Comparison of ENCODE assay signal across 25 mouse cellular contexts in genomic region chr6:24601668-24602067, GRCm38 (mm10). TPM values are rescaled to one million over a fixed set of nuclear protein-coding genes. Genes with fewer than 3 reads are reported as not detected.
DNase-seq lines count a peak whose midpoint lies in the region; ATAC-seq and TF ChIP-seq lines count a peak whose summit lies in the region.
"Had no signal": no experiment of that assay in that cellular context is flagged by ENCODE, and none has a peak within 500 bp of the region (broad histone marks: within the 10 kb centered on the region; RNA-seq: fewer than 3 reads in every experiment).

No protein-coding gene starts in this region.

- no peak overlapping the region for H3K9ac ChIP-seq in lung, embryonic 16.5 days (ENCODE audit: low read length)
- no peak overlapping the region for H3K9ac ChIP-seq in heart, embryonic 15.5 days
- H3K9ac ChIP-seq in midbrain, embryonic 15.5 days = no peak overlapping the region
- H3K9ac ChIP-seq: forebrain, embryonic 12.5 days; hindbrain, embryonic 13.5 days; limb, embryonic 15.5 days; liver, embryonic 15.5 days; neural tube, embryonic 12.5 days had no signal

- H3K27ac ChIP-seq in lung, embryonic 16.5 days (ENCODE audit: low read length) = no peak overlapping the region
- peak overlapping the region; percentile 90 for H3K27ac ChIP-seq in heart, embryonic 15.5 days
- no peak overlapping the region for H3K27ac ChIP-seq in cerebellum, adult 2 months (ENCODE audit: insufficient read depth, low read length)
- H3K27ac ChIP-seq in midbrain, embryonic 15.5 days = no peak overlapping the region
- H3K27ac ChIP-seq: forebrain, embryonic 12.5 days; hindbrain, embryonic 13.5 days; limb, embryonic 15.5 days; liver, embryonic 15.5 days; macrophage; midbrain, embryonic 10.5 days; neural tube, embryonic 12.5 days had no signal

- 16% methylated on average over 1 of the region's 1 CpGs for WGBS in lung, embryonic 16.5 days
- 8% methylated on average over 1 of the region's 1 CpGs for WGBS in heart, embryonic 15.5 days
- 45% methylated on average over 1 of the region's 1 CpGs for WGBS in cerebellum, adult 2 months
- 71% methylated on average over 1 of the region's 1 CpGs for WGBS in midbrain, embryonic 15.5 days

- H3K9me3 ChIP-seq in lung, embryonic 16.5 days (ENCODE audit: control insufficient read depth, low read length) = no peaks in the 10 kb centered on the region
- H3K9me3 ChIP-seq in heart, embryonic 15.5 days (replicated peaks) = no peaks in the 10 kb centered on the region
- no peaks in the 10 kb centered on the region for H3K9me3 ChIP-seq in midbrain, embryonic 15.5 days
- H3K9me3 ChIP-seq: forebrain, embryonic 12.5 days; hindbrain, embryonic 13.5 days; limb, embryonic 15.5 days; liver, embryonic 15.5 days; midbrain, embryonic 10.5 days; neural tube, embryonic 12.5 days had no signal

- 0 out of 2 replicates have a peak, but pooled peaks have one; percentile 32 for ATAC-seq in lung, embryonic 16.5 days (ENCODE audit: low read depth)
- no peak for ATAC-seq in heart, embryonic 15.5 days (replicated peaks; ENCODE audit: insufficient number of reproducible peaks, insufficient read depth, low FRiP score, low read depth)
- ATAC-seq in midbrain, embryonic 15.5 days (replicated peaks) = no peak
- ATAC-seq: inflammation-experienced regulatory T-cells, adult 6 months had no signal

- H3K27me3 ChIP-seq in lung, embryonic 16.5 days (ENCODE audit: control insufficient read depth, insufficient read depth, low read depth, low read length) = no peaks in the 10 kb centered on the region
- no peaks in the 10 kb centered on the region for H3K27me3 ChIP-seq in heart, embryonic 15.5 days
- no peaks in the 10 kb centered on the region for H3K27me3 ChIP-seq in cerebellum, adult 2 months (ENCODE audit: control insufficient read depth, insufficient read depth, low read length)
- H3K27me3 ChIP-seq in midbrain, embryonic 15.5 days (replicated peaks) = no peaks in the 10 kb centered on the region
- H3K27me3 ChIP-seq: forebrain, embryonic 12.5 days; hindbrain, embryonic 13.5 days; limb, embryonic 15.5 days; liver, embryonic 15.5 days; neural tube, embryonic 12.5 days had no signal

- TF ChIP-seq CTCF in cerebellum, adult 2 months (IDR thresholded peaks at IDR 0.05; ENCODE audit: borderline replicate concordance, insufficient read depth, low read depth, low read length) = no peak

- no peak overlapping the region for H3K4me2 ChIP-seq in lung, embryonic 16.5 days (ENCODE audit: low read depth, low read length)
- peak overlapping the region; percentile 66 for H3K4me2 ChIP-seq in heart, embryonic 15.5 days
- no peak overlapping the region for H3K4me2 ChIP-seq in midbrain, embryonic 15.5 days
- H3K4me2 ChIP-seq: forebrain, embryonic 12.5 days; hindbrain, embryonic 13.5 days; limb, embryonic 15.5 days; liver, embryonic 15.5 days; neural tube, embryonic 12.5 days had no signal

- DNase-seq in heart, adult 11 months = peak; percentile 96
- DNase-seq in heart, postnatal 25 days (ENCODE audit: low spot score) = no peak
- DNase-seq in lung, postnatal 36 days = no peak
- DNase-seq in cerebellum, adult 2 months = no peak
- DNase-seq: cerebellum, adult 9-10 months; kidney, adult 2 months; kidney, postnatal 25 days; thymus, postnatal 14 days had no signal

- H3K4me3 ChIP-seq in lung, embryonic 16.5 days (ENCODE audit: low read length) = no peak overlapping the region
- peak overlapping the region; percentile 50 for H3K4me3 ChIP-seq in heart, embryonic 15.5 days
- no peak overlapping the region for H3K4me3 ChIP-seq in cerebellum, adult 2 months (replicated peaks; ENCODE audit: insufficient read depth, low read depth, low read length)
- no peak overlapping the region for H3K4me3 ChIP-seq in midbrain, embryonic 15.5 days
- H3K4me3 ChIP-seq: forebrain, embryonic 12.5 days; hindbrain, embryonic 13.5 days; limb, embryonic 15.5 days; liver, embryonic 15.5 days; midbrain, embryonic 10.5 days; neural tube, embryonic 12.5 days had no signal

- intact Hi-C loops in heart, postnatal 25 days (cut with DNase I) = no loop called here

- no peak for TF ChIP-seq POLR2A in cerebellum, adult 2 months (IDR thresholded peaks at IDR 0.05; ENCODE audit: borderline replicate concordance, insufficient read depth, low read length)

- no peaks in the 10 kb centered on the region for H3K36me3 ChIP-seq in lung, embryonic 16.5 days (ENCODE audit: control insufficient read depth, insufficient read depth, low read length)
- H3K36me3 ChIP-seq in heart, embryonic 15.5 days = peaks cover 26% of the 10 kb centered on the region
- no peaks in the 10 kb centered on the region for H3K36me3 ChIP-seq in midbrain, embryonic 15.5 days (replicated peaks)
- H3K36me3 ChIP-seq: forebrain, embryonic 12.5 days; hindbrain, embryonic 13.5 days; limb, embryonic 15.5 days; liver, embryonic 15.5 days; midbrain, embryonic 10.5 days; neural tube, embryonic 12.5 days had no signal

- peaks cover 11% of the 10 kb centered on the region for H3K4me1 ChIP-seq in lung, embryonic 16.5 days (replicated peaks; ENCODE audit: control insufficient read depth, insufficient read depth, low read length)
- H3K4me1 ChIP-seq in heart, embryonic 15.5 days (replicated peaks) = peaks cover 37% of the 10 kb centered on the region
- no peaks in the 10 kb centered on the region; the same call in 1 of the 2 replicates for H3K4me1 ChIP-seq in cerebellum, adult 2 months (ENCODE audit: control insufficient read depth, insufficient read depth, low read length)
- no peaks in the 10 kb centered on the region for H3K4me1 ChIP-seq in midbrain, embryonic 15.5 days
- H3K4me1 ChIP-seq: forebrain, embryonic 12.5 days; hindbrain, embryonic 13.5 days; limb, embryonic 15.5 days; liver, embryonic 15.5 days; neural tube, embryonic 12.5 days had no signal

RNA-seq across cellular contexts. Expression of gene Lmod2, which starts 4.1 kb away (rescaled TPM):
- total RNA-seq in heart, postnatal 25 days (2021) = 100 to 1,000 TPM; 681 to 701 TPM
- polyA plus RNA-seq in lung, embryonic 16.5 days (2015; fragmentation: Nextera tagmentation; extraction: Ambion mirVana) = 1.3 and 1.7 TPM in 2 replicates
- 38.2 and 51.2 TPM in 2 replicates for polyA plus RNA-seq in heart, embryonic 15.5 days (2015; fragmentation: Nextera tagmentation; extraction: Ambion mirVana)
- polyA plus RNA-seq in cerebellum, adult 2 months (2012; rRNA removed) = 0.05 and 0.06 TPM in 2 replicates
- polyA plus RNA-seq in midbrain, embryonic 15.5 days (2015; fragmentation: Nextera tagmentation; extraction: Ambion mirVana) = not detected in 2 replicates
- total RNA-seq: common myeloid progenitor, adult 5-6 weeks; layer of hippocampus, adult 8-10 months; left cerebral cortex, adult 18-20 months; left cerebral cortex, postnatal 36 days had no signal
- polyA plus RNA-seq: forebrain, embryonic 12.5 days; hindbrain, embryonic 13.5 days; inflammation-experienced regulatory T-cells, adult 6 months; macrophage; neural tube, embryonic 12.5 days; small intestine, adult 2 months; testis, adult 2 months had no signal

Comparison
In these comparisons a context has a peak if more than half of its experiments do, and no peak if none do; other contexts are left out.
1. RNA of gene Lmod2, which starts 4.1 kb away (polyA plus RNA-seq): 38.2 to 51.2 TPM in heart, embryonic 15.5 days; 1.3 to 1.7 TPM in lung, embryonic 16.5 days, 0.05 to 0.06 TPM in cerebellum, adult 2 months and not detected in midbrain, embryonic 15.5 days; every median in the first group is over 10 times any median in the second.